Mouse (Mus musculus): ENCODE results near the gene Vps16.

Vps16 gene

GRCm38 (mm10) chr2:130424126-130424853 is at the start of gene Vps16, which contains the start of gene Pced1a:
Gene Vps16 (plus strand): TSS chr2:130424339.
Gene Pced1a (minus strand): TSS chr2:130424701.
- peak; percentile 93 to 96 for DNase-seq

DNA sequence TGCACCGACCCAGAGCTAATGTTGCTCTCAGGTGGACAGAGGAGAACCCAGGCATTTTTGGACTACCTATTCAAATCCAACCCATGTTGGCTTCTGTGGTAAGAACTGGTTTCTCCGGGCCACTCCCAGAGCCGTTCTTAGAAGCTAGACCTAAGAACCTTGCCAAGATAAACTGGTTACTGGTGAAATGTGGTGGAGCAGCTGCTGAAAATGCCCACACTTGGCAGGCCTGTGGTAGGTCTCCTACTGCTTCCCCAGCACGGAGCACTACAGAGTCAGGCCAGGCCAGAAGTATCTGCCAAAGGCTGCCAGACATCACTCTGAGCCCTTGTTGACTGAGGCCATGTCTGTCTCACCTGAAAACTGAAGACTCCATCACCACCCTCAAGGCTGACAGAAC is 49.2 kb upstream of the Vps16 start:
- DNase-seq = no peak

DNA sequence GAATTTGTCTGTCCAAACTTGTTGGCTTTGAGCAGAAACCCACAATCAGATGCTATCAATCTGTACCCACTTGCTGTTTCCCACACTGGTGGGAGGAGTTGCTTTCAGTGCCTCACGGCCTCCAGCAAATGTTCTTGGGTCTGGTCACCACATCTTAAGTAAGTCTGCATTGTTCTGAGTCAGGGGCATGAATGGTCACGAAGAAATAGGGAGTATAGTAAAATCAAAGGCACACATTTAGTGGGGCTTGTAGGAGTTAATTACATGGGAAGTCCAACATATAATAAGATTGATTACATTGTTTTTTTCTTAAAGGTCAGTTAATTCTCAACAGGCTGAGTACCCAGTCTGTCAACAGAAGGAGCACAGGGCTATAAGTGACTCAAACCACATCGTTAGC is 40.9 kb upstream of the Vps16 start:
- DNase-seq = no peak

GRCm38 (mm10) chr2:130383895-130384294 is 40.2 kb upstream of the Vps16 start:
- no peak for DNase-seq

- no peak for DNase-seq
Measured at GRCm38 (mm10) chr2:130386212-130386611, 37.9 kb upstream of the Vps16 start.

GRCm38 (mm10) chr2:130388796-130389195 is 35.3 kb upstream of the Vps16 start:
- DNase-seq = no peak

DNA sequence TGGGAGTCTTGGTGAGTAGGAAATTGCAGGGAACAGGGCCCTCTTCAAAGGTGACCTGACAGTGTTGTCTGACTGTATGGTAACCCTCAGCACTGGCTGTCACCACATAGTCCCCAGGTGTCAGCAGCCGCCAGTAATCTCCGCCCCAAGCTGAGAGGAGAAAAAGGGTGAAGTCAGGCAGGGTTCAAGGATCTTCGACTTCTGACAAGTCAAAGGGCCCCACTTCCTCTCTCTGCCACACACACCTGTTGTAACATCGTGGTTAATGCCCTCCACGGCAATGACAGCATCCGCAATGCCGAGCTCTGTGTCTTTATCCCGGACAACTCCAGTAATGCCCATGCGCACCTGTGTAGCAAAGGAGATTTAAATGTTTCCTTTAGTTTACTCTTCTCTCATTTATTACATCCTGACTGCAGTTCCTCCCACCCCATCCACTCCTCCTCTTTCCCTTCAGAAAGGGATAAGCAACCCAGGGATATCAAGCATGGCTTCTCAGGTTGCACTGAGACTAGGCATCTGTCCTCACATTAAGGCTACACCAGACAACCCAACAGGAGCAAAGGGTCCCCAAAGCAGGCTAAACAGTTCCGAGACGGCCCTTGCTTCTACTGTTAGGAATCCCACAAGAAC is 33.0 kb upstream of the Vps16 start:
- no peak for DNase-seq

GRCm38 (mm10) chr2:130392836-130393235 is 31.3 kb upstream of the Vps16 start:
- no peak for DNase-seq

- DNase-seq = no peak
Measured at GRCm38 (mm10) chr2:130395696-130396095, 28.4 kb upstream of the Vps16 start.

- peak; percentile 24 to 53 for DNase-seq
Measured at GRCm38 (mm10) chr2:130397186-130397985, 26.8 kb upstream of the Vps16 start, which contains the start of gene Cpxm1. Gene Cpxm1 (minus strand): TSS chr2:130397574.

DNA sequence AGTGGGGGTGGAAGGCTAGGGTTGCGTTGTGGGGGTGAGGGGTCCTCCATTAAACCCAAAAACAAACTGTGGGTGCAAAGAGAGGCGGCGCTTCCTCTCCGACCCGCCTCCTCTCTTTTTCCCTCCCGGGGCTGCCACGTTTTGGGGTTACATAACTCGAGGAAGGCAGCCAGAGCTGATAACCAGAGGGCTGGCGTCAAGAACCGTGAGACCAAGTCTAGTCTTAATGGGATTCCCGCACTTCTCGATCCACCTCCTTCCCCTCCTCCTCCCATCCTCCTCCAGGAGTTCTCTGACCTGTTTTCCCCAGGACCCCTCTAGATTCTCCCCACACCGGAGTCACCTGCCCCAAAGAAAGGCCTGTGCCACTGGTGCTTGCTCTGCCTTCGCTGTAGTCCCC is 26.0 kb upstream of the Vps16 start:
- no peak for DNase-seq

GRCm38 (mm10) chr2:130400046-130400445 is 24.1 kb upstream of the Vps16 start:
- DNase-seq = no peak

- no peak for DNase-seq
Measured at GRCm38 (mm10) chr2:130401891-130402290, 22.2 kb upstream of the Vps16 start.

- no peak for DNase-seq
Measured at GRCm38 (mm10) chr2:130404939-130405338, 19.2 kb upstream of the Vps16 start, which contains the start of the genes Gm28372 and 1700020A23Rik. Gene Gm28372 (plus strand): TSS chr2:130405239. Gene 1700020A23Rik (plus strand): TSS chr2:130405259.

GRCm38 (mm10) chr2:130406178-130406577 is 18.0 kb upstream of the Vps16 start, which contains the start of gene Tmem239:
Gene Tmem239 (plus strand): TSS chr2:130406478.
- no peak for DNase-seq

DNA sequence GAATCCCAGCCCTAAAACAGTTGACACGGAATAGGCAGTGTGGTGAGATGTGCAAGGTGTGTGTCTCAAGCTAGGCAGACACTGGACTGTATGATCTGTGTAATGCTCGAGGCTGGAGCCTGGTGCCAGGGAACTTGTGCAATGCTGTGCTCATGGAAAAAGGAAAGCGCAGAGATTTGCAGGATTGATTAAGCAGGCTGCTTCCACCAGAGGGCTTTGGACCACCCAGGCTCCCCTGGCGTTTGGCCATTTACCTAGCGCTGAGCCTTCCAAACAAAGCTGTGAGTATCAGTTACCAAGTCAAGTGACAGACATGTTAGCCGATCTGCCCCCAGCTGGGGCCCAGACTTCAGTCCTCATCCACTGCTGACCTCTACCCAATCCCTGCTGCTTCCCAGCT is 15.9 kb upstream of the Vps16 start:
- no peak for DNase-seq

- peak; percentile 83 to 93 for DNase-seq
Measured at GRCm38 (mm10) chr2:130411558-130412495, 12.3 kb upstream of the Vps16 start.

DNA sequence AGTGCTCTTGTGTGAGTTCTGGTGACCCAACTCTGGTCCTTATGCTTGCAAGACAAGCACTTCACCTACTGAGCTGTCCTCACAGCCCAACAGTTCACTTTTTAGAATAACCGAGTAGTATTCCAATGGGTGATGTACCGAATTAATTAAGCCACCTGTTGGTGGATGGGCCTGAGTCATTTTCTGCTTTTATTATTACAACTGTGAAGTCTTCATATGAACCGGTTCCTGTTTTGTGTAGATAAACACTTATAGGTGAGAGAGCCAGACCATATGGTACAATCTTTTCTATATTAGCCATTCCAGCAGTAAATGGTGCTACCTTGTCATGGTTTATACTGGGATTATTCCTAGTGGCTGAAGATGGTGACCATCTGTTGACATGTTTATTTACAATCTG is 11.4 kb upstream of the Vps16 start:
- no peak for DNase-seq

GRCm38 (mm10) chr2:130414094-130414856 is 9.9 kb upstream of the Vps16 start:
- peak in 1 of 2 experiments; percentile 31 for DNase-seq

DNA sequence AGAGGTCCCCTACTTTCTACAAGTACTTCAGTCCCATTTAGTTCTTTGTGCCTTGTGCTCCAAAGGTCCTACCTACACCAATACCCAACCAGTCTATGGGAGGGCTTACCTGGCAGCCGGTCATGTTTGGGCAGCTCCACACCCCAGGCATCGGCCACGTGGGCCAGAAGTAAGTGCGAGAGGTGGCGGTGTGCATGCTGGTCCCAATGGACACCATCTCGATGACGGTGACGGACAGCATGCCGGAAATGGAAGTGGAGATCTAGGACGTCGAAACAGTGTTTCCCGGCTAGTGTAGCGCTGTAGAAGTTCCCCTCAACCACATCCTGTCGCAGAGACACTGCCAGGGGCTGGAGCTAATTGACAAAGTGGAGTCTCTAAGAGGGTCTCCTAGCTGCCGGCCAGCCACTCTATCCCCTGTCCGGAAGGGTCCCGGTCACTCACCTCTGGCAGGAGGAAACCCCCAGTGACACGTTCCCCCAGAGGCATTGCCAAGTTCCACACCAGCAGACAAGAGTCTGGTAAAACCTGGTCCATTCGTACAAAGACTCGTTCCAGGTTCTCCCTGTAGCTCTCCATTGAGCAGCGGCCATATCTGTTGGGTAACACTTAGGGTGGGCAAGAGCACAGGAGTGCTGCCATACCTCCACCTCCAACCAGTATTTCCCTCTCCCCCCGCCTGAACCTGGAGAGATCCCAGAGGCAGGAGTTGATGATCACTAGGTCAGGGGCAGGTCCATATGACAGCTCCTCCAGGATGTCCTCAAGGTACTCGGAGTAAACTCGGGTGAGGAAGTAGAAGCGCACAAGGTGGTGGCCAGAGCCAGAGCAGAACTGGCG is 2.1 kb upstream of the Vps16 start:
- DNase-seq = peak in 1 of 2 experiments; percentile 48

Data from kidney, postnatal 25 days (tissue).